Mouse (Mus musculus) lung, postnatal 0 days (tissue): ENCODE measurements around the gene Hagh.

Experiments used
- CTCF ChIP-seq: IDR thresholded peaks from 2 replicates; pipeline ENCODE4 v1.5.1; 2016; ENCODE audit warnings: antibody characterized with exemption, mild to moderate bottlenecking
- EP300 ChIP-seq: IDR thresholded peaks from 2 replicates; pipeline ENCODE4 v1.6.1; 2016; ENCODE audit warnings: antibody characterized with exemption, mild to moderate bottlenecking, control low read depth

DNA sequence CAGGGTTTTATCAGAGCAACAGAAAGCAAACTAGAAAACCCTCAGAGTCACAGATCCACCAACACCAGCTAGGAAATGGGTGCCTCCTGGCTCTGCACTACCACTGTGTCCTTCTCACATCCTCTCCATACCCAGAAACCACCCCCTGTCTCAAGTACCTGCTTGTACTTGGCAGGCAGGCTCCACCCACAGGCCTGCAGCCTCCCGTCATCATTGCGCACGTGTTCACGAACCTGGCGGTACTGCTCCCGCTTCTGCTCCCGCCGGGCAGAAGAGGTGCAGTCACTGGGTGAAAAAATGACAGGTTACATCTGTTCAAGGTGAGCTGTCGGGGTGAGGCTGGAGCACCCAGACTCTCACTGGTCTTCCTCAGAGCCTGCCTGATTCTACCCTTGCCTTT lies 63.8 kb downstream of the Hagh start:
- no peak for TF ChIP-seq CTCF
- TF ChIP-seq EP300, result no peak
